Mouse (Mus musculus): ENCODE data around the gene Cd8a.
"Not testable (repeated sequence)": the region's sequence is repeated elsewhere in the genome, so short reads cannot be mapped to it uniquely, and the experiment has no call there.

Cd8a gene

GRCm38 (mm10) chr6:71373249-71373775, at the start of gene Cd8a:
TSS of gene Cd8a (plus strand) at chr6:71373427.
- DNase-seq = no peak

- DNase-seq = no peak
Measured at GRCm38 (mm10) chr6:71324816-71325215, 48.4 kb upstream of the Cd8a start.

GRCm38 (mm10) chr6:71329881-71330280, 43.3 kb upstream of the Cd8a start:
- DNase-seq = no peak

GRCm38 (mm10) chr6:71330486-71330885, 42.7 kb upstream of the Cd8a start:
- DNase-seq = no peak

GRCm38 (mm10) chr6:71331491-71331890, 41.7 kb upstream of the Cd8a start:
- DNase-seq = not testable (repeated sequence)

- no peak for DNase-seq
Measured at GRCm38 (mm10) chr6:71332236-71332965, 40.8 kb upstream of the Cd8a start.

- no peak for DNase-seq
Measured at GRCm38 (mm10) chr6:71333031-71333430, 40.2 kb upstream of the Cd8a start.

GRCm38 (mm10) chr6:71333578-71334273, 39.5 kb upstream of the Cd8a start:
- DNase-seq = no peak

- DNase-seq = no peak
Measured at GRCm38 (mm10) chr6:71337666-71338065, 35.6 kb upstream of the Cd8a start.

- DNase-seq = no peak
Measured at GRCm38 (mm10) chr6:71338941-71339340, 34.3 kb upstream of the Cd8a start.

GRCm38 (mm10) chr6:71339351-71339750, 33.9 kb upstream of the Cd8a start:
- DNase-seq = no peak

- no peak for DNase-seq
Measured at GRCm38 (mm10) chr6:71341179-71341578, 32.0 kb upstream of the Cd8a start.

GRCm38 (mm10) chr6:71348006-71348405, 25.2 kb upstream of the Cd8a start:
- no peak for DNase-seq

- DNase-seq = no peak
Measured at GRCm38 (mm10) chr6:71351201-71351600, 22.0 kb upstream of the Cd8a start.

- no peak for DNase-seq
Measured at GRCm38 (mm10) chr6:71352201-71352600, 21.0 kb upstream of the Cd8a start.

- DNase-seq = no peak
Measured at GRCm38 (mm10) chr6:71352866-71353427, 20.3 kb upstream of the Cd8a start.

- DNase-seq = no peak
Measured at GRCm38 (mm10) chr6:71353722-71354121, 19.5 kb upstream of the Cd8a start.

- DNase-seq = no peak
Measured at GRCm38 (mm10) chr6:71357493-71357892, 15.7 kb upstream of the Cd8a start.

GRCm38 (mm10) chr6:71360221-71360620, 13.0 kb upstream of the Cd8a start:
- DNase-seq = no peak

- DNase-seq = no peak
Measured at GRCm38 (mm10) chr6:71360751-71361150, 12.5 kb upstream of the Cd8a start.

GRCm38 (mm10) chr6:71361156-71361670, 12.0 kb upstream of the Cd8a start:
- DNase-seq = no peak

GRCm38 (mm10) chr6:71363995-71364394, 9.2 kb upstream of the Cd8a start:
- DNase-seq = no peak

- DNase-seq = no peak
Measured at GRCm38 (mm10) chr6:71369416-71369815, 3.8 kb upstream of the Cd8a start.
